ENCODE assay signal across 16 mouse cellular contexts in the genomic region with DNA sequence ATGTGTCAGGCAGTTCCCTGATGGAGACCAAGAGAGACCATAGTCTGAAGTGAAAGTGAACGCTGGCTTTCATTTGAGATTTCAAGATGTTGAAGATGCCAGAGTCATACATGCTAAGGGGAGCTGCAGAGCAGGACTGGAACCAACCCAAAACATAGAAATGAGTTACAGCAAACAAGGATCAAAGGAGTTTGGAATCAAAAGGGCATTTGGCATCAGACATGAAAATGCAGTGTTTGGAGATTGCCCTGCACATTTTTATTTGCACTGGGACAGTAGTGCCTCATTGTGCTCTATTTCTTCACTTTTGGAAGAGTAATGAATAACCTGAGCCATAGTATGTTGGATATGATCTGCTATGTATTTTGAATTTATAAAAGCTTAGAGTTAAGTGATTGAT.
"Had no signal": no experiment of that assay in that cellular context is flagged by ENCODE, and none has a peak within 500 bp of the region (broad histone marks: within the 10 kb centered on the region; RNA-seq: fewer than 3 reads in every experiment).

No protein-coding gene starts in this region.

- H3K4me1 ChIP-seq: neural tube, embryonic 13.5 days; neural tube, embryonic 15.5 days; stomach, embryonic 15.5 days had no signal

- H3K9ac ChIP-seq: neural tube, embryonic 13.5 days; neural tube, embryonic 15.5 days; stomach, embryonic 15.5 days had no signal

- H3K36me3 ChIP-seq: neural tube, embryonic 13.5 days; neural tube, embryonic 15.5 days; stomach, embryonic 15.5 days had no signal

- DNase-seq: retina, postnatal 1 day; right cerebral cortex, adult 18-20 months; right cerebral cortex, postnatal 14 days; right cerebral cortex, postnatal 25 days; right cerebral cortex, postnatal 4 days; spleen, adult 18-20 months; thymus, adult 18-20 months; thymus, adult 2 months; thymus, postnatal 14 days; thymus, postnatal 25 days; thymus, postnatal 36 days; thymus, postnatal 4 days had no signal

- H3K4me3 ChIP-seq: neural tube, embryonic 13.5 days; neural tube, embryonic 15.5 days; stomach, embryonic 15.5 days had no signal

- H3K27ac ChIP-seq: neural tube, embryonic 13.5 days; neural tube, embryonic 15.5 days; stomach, embryonic 15.5 days; stomach, postnatal 0 days had no signal

- H3K27me3 ChIP-seq: neural tube, embryonic 13.5 days; neural tube, embryonic 15.5 days; stomach, embryonic 15.5 days had no signal
